Mouse (Mus musculus) testis, postnatal 10 days (tissue): ENCODE data around the gene Hip1.
A peak's percentile ranks its signal among the peaks of the same experiment; 100 is the strongest.
"Not testable (repeated sequence)": the region's sequence is repeated elsewhere in the genome, so short reads cannot be mapped to it uniquely, and the experiment has no call there.

Experiments
- DNase-seq: peaks from one replicate; pipeline ENCODE4 v3.0.0; 2021; ENCODE audit warnings: low spot score

The Hip1 gene

DNA sequence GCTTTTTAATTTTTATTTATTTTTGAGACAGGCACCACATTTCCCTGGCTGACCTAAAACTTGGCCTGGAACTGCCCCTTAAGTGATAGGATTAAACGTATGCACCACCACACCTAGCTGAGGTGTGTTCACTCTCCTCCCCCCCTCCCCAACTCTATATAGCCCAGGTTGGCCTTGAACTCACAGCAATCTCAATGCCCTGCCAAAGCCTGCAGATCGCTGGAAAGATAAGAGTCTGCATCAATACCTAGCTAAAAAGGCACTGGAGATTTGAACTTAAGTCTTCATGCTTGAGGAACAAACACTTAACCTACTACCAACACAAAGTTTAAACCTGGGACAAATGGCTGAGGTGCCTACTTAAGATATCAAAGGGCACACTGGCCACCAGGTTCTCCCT, 52.8 kb downstream of the Hip1 start:
- DNase-seq = no peak

DNA sequence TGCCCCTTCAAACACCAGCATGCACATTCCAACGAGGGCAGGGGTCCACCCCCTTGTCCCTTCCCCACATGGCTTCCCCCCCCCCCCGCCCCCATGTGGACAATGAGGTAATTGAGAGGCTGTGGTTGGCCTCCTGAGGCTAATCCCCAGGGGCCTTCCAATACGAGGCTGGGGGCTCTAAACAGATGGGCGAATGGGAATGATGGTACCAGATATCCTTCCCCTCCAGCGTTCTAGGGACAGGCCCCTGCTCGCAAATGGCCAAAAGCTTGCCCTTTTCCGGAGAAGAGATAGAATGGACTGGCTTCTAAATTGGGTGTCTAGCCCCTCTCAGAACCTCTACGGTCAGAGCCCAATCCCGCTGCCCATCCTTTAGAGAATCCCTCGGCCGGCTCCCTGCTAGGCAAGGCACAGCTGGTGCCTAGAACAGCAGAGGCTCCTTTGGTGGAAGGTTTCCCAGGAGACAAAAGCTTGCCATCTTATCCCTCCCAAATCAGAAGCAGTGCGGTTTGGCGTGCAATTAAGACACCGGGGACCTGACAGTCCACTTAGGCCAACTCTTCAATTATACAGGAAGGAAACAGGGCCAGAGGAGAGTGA, 55.1 kb downstream of the Hip1 start:
- no peak for DNase-seq

DNA sequence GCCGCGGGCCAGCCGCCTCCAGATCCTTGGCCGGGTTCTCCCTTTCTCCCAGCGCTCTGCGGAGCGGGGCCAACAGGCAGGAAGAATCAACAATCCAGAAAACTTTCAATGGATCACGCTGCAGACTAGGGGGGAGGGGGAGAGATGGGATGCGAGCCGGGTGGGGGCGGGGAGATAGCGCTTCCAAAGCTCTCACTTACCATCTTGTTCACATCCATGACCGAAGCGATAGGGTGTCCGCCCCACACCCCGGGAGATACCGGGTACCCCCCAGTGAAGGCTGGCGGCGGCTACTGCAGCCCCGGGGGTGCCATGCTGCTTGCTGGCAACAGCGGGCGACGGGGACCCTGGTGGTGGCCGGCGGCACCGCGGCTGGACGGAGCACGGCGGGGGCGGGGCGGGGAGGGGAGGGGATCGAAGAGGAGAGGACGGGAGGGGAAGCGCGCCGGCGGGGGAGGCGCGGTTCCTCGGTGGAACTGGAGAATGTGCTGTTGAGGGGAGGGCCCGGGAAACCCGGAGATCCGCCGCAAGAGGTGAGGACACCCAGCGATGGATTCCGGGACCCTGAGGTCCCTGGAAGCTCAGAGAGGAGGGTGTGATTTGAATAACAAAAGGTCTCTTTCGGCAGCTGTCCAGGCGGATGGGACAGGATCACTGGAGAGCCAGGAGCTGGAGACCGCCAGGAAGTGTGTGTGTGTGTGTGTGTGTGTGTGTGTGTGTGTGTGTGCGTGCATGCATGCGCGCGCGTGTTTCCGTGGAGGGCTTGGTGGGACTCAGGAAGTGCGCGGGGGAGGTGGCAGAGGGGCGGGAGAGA, 55.8 kb downstream of the Hip1 start:
- peak; percentile 89 for DNase-seq

DNA sequence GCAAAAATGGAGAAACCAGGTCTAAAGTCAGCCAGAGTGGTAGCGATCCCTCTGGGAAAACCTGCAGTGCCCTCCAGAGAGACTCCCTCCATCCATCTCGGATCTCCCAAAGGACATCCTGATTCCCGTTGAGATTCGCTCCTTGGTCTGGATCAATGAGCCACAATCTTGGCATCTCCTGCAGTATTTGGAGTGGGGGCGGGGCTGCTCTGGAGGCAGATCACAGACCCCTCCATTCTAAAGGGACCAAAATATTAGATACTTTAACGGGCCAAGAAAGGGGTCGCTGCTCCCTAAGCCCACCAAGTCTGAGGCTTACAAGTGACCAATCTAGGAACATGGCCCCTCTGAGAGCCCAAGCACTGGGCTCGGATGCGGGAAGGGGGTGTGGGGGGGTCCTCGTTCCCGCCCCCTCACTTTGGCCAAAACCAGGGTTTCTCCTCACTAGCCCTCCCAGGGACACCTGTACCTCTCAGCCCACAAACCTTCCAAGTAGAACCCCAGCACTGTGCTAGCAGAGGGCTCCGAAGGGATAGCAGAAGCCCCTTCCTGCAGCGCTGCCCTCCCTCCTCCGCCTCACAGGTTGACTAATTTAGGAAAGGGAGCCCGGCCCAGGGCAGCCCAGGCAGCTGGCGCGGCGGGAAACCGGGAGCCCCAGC, 56.6 kb downstream of the Hip1 start:
- DNase-seq = peak; percentile 57

DNA sequence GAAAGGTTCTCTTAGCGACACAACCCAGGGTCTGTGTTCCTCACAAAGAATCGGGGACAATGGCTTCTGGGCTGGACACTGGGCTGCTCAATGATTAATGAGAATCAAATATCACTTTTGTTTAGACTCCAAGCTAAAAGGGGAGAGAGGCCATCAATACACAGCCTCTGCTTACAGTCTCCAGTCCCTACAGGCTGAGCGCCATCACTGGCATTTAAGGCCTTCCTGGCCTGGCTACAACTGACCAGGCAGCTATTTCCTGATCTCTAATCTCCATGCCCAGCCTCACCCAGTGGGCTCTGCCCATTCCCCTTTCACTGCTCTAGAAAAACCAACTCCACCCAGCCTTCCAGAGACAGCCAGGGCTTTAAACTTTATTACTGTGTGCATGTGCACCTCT, 59.6 kb downstream of the Hip1 start:
- no peak for DNase-seq

DNA sequence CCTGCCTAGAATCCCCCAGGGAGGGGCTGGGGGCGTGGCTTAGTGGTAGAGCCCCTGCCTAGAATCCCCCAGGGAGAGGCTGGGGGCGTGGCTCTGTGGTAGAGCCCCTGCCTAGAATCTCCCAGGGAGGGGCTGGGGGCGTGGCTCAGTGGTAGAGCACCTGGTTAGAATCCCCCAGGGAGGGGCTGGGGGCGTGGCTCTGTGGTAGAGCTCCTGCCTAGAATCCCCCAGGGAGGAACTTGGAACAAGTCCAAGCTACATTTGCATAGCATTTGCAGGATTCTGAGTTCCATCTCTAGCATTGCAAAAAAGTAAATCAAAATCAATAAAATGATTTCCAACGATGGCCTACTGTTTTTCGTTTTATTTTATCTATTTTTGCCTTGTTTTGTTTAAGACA, 61.1 kb downstream of the Hip1 start:
- DNase-seq = not testable (repeated sequence)

DNA sequence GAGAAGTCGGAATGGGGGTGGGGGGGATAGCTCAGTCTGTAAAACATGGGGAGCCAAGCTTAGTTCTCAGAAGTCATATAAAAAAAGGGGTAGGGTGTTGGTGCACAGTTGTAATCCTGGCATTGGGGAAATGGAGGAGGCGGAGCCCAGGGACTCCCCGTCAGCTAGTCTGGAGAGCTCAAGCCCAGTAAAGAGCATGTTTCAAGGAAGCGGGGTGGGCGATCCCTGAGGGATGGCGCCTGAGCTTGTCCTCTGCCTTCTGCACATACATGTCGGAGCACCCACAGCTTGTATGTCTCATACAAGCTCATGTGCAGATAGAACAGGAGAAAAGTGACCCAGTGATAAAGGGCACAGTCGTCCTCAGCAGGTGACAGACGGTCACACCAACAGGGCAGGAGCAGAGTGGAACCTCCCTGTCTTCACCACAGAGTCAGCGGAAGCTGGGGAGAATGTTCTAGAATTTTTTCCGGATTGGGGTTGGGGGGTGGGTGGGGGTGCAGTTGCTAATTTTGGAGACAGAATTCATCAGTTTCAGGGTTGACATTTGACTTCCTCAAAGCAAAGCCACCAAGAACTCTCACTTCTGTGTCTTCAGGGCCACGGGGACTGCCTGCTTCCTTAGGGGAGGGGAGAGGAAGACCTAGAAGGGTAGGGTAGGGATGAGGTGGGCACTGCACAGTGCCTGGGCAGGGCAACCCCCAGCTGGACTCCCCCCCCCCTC, 65.9 kb downstream of the Hip1 start:
- DNase-seq = no peak

DNA sequence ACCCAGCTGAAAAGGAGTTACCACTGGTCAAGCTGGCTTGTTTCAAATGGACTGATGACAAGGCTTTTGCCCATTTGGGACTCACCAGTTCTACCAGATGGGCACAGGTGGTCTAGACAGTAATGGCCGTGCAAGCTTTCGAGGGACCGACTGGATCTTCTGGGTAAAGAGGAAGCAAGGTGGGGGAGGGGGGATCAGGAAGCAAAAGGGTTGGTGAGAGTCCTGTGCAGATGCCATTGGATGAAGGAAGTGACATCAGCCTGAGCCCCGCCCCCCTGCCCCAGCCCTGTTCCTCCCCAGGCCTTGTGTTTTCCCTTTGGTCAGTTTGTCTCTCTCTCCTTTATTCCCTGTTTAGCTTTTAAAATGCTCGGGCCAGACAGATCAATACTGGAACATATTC, 68.7 kb downstream of the Hip1 start:
- DNase-seq = no peak

DNA sequence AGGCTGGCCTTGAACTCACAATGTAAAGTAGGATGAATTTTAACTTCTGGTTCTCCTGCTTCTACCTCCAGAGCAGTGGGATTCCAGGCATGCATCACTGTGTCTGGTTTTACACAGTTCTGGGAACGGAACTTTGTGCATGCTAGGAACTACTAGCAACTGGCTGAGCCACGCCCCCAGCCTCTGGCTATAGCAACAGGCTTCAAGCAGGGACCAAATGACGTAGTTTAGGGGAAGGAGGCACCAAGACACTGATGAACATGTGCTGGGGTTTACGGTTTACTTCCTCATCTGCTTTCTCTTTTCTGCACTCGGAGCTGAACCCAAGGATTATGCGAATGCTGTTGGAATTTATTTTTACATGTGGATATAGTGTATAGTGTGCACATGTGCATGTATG, 72.5 kb downstream of the Hip1 start:
- no peak for DNase-seq

DNA sequence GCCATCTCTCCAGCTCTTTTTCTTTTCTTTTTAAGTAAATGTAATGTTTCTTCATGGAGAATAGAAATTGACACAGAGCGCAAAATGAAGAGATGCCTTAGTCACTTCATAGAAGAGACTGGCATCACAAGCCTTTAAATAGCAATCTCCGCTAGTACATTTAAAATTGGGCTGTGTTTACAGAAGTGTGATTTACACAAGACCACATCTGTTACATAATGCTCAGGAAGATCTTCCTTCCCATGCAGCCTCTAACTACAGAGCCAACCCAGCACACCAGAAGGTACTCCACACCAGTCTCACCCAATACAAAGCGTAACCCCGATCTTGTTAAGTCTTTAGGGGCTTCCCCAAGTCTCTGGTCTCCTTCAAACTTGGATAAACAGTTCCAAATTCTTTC, 73.2 kb downstream of the Hip1 start:
- DNase-seq = no peak

DNA sequence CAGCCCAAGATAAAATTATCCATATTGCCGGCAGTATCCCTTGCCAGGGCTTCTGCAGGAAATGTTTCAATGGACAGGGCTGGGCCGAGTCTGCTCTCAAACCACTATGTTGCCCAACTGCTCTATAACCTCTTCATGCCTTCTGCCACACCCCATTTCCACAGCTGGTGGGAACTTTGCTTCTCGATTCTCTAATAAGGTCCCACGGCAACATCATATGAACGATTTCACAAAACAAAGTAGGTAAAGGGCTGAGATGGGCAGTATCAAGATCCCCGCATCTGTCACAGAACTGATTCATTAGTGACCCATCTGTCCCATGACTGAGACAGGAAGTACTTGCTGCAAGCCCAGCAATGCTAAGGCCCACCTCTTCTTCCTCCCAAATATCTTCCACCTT, 76.6 kb downstream of the Hip1 start:
- no peak for DNase-seq

DNA sequence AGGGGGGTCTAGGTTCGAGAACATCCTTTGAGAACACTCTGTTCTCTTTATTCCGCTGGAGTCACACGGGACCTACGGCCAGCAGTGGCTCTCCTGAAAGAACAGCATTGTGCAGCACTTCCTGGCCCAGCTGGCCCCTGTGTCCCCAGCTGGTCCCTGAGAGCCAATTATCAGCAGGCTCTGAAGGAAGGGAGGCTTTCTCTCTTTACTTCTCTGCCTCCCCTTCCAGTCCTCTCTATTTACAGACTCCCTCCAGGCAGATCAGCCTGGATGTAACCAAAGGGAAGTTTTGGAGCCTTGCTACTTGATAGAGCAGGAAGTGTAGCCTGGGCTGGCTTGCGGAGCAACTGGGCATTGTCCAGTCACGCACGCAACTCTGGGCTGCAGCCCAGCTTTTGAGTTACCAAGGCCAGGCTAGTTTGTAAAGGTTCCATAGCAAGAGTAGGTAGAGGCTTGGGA, 79.1 kb downstream of the Hip1 start:
- peak; percentile 68 for DNase-seq

DNA sequence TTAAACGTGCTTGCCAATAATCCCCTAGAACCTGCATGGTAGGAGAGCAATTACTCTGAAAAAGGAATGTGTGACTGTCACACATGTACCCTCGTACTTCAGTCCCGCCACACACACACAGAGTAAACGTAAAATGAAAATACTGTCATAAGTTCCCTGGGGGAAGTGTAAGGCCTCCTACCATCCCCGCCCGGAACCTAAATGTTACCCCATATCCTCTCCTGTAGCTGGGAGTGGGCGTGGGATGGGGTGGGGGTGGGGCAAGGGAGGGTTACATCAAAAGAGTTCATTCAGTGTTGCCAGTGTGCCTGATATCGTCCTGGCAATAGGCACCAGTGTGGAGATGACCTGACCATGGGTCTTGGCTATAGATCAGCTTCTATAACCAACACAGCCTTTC, 81.5 kb downstream of the Hip1 start:
- DNase-seq = no peak

DNA sequence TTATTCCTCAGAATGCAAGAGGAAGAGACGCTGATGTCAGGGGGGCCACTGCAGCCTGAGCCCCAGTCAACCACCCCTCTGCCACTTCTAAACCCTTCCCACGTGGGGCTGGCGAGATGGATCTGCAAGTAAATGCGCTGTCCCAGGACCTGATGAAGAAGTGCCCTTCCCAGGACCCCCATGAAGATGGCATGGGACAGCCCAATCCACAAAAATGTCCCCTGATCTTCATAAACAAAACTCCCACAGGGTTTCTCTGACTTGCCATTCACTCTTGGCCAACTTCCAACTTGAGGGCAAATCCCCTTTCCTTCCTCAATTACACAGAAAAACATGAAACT, 84.1 kb downstream of the Hip1 start:
- DNase-seq = no peak

DNA sequence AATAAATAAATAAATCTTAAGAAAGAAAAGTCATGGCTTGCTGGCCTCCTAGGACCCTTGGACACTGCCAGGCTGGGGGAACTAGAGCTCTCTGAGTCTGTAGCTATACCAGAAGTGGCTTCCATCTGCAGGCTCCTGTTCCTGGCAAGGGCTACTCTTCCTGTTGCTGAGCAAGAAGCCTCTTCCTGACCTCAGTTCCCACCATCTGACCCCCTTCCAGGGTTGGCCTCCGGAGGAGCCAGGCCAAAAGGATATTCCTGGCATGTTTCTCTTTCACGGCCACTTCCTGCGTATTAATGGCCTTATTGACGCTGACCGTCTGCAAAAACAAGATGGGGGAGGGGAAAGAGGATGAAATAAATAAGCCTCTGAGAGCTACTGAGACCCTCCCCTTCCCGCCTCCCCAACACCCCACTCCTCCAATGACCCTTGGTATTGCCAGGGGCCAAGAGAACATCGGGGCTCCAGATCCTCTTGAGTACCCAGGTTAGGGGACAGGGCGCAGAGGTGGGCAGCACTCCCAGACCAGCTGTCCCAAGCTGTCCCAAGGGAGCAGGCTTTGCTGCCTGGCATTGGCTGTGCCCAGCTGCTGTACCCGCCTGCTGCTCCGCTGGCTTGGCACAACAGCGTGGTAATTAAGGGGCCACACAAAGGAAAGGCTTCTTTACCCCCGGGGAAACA, 84.6 kb downstream of the Hip1 start:
- DNase-seq = no peak

DNA sequence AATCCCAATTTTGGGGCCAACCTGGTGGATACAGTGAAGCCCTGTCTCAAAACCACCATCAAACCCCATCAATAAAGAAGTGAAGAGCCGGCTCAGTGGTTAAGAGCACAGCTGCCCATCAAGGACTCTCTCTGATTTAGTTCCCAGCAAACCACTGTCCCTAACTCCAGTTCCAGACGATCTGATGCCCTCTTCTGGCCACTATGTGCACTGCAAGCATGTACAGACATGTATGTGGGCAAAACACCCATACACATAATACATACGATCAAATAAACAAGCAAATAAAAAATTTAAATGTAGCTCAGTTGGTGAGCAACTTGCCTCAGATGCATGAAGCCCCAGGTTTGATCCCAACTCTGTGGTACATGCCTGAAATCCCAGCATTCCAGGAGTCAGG, 85.4 kb downstream of the Hip1 start:
- peak; percentile 67 for DNase-seq

DNA sequence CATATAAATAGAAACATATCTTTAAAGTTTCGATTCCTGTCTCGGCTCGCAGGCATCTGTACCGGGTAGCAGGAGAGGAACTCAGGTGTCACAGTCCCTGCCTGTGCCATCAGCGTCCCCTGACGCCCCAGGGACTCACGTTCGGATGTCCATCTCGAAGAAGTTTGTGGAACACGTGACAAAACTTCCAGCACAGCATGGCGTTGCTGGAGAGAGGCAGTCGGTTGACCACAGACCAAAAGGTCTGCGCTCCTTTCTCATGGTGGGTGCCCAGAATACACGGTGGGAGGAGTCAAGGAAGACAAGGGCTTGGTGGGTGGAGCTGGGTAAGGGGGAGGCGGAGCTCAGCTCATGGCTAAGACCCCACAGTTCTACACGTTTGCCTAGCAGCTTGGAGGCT, 87.0 kb downstream of the Hip1 start:
- DNase-seq = no peak

DNA sequence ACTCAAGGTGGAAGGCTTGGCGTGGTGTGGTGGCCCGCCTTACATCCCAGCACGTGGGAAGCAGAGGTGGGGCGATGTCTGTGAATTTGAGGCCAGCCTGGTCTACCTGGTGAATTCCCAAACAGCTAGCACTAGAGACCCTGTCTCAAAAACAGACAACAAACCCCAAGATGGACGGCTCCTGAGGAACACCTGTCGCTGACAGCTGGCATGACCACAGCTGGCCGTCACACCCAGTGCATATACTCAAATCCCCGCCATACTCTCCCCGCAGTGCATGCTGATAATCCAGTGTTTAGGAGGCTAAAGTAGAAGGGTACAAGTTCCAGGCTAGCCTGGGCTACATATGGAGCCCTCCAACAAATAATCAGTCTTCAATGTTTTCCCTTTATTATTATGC, 88.4 kb downstream of the Hip1 start:
- DNase-seq = no peak

DNA sequence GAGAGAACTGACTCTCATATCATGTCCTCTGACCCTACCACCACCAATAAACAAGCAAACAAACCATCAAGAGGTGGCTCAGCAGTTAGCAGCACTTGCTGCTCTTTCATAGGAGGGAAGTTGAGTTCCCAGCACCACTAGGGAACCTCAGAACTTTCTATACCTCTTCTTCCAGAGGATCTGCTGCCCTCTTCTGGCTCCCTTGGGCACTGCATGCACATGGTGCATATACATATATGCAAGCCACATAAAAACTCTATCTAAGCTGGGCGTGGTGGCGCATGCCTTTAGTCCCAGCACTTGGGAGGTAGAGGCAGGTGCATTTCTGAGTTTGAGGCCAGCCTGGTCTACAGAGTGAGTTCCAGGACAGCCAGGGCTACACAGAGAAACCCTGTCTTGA, 90.7 kb downstream of the Hip1 start:
- DNase-seq = peak; percentile 55

DNA sequence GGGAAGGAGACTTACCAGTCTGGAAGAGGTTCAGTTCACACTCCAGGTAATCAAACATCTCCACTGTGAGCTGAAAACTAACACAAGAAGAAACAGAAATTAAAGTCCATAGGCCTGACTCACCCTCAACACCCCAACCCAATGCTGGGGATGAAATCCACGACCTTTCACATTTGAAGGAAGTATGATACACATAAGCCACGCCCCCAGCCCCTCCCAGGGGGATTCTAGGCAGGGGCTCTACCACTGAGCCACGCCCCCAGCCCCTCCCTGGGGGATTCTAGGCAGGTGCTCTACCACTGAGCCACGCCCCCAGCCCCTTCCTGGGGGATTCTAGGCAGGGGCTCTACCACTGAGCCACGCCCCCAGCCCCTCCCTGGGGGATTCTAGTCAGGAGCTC, 93.4 kb downstream of the Hip1 start:
- DNase-seq = peak; percentile 51

DNA sequence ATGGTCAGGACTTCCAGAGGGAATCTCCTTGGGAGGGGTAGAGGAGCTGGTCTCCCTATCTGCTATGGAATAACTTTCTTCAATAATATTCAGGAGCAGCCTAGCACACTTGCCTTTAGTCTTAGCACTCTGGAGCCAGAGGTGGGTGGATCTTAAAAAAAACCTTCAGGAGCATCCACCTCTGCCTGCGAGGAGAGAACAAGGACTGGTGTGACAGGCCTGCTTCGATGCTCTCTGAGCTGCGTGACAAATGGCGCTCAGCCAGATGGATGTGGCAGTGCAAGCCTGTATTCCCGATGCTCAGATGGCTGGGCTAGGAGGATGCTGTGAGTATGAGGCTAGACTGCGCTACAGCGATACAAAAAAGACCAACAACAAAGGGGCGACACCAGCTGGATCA, 93.8 kb downstream of the Hip1 start:
- no peak for DNase-seq

DNA sequence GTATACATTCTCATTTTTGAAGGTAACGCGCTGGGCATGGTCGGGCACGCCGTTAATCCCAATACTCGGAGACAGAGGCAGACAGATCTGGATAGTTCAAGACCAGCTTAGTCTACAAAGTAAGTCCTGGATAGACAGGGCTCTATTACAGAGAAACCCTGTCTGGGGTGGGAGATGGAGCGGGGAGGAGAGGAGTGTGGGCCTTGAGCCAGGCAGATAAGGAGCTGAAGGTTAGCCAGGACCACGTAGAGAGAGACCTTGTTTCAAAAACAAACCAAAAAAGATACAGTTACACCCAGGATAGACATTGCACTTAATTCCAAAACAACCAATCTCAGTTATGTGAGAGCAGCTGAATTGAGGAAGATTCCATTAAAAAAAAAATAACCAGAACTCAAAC, 99.2 kb downstream of the Hip1 start:
- peak; percentile 74 for DNase-seq
